Mouse (Mus musculus) bone marrow macrophage, adult 2 months (primary cell): ENCODE data around the gene Slc4a2. TPM values are rescaled to one million over a fixed set of nuclear protein-coding genes. Genes with fewer than 3 reads are reported as not detected.
"Not testable (repeated sequence)": the region's sequence is repeated elsewhere in the genome, so short reads cannot be mapped to it uniquely, and the experiment has no call there.

Source experiments
- H3K27ac ChIP-seq: 2 replicates; pipeline ENCODE4 v1.5.1; 2012; ENCODE audit warnings: low read depth, low read length; ENCODE audit not compliant: insufficient read depth
- H3K4me1 ChIP-seq: 2 replicates; pipeline ENCODE4 v1.6.1; 2012; ENCODE audit warnings: low read length; ENCODE audit not compliant: control insufficient read depth, insufficient read depth
- H3K4me3 ChIP-seq: 2 replicates; pipeline ENCODE4 v1.5.1; 2012; ENCODE audit warnings: mild to moderate bottlenecking, low read length, moderate library complexity; ENCODE audit not compliant: insufficient read depth
- CTCF ChIP-seq: IDR thresholded peaks from 2 replicates; pipeline ENCODE4 v1.5.1; 2012; ENCODE audit warnings: low read depth, mild to moderate bottlenecking, low read length, moderate library complexity
- POLR2A ChIP-seq: IDR thresholded peaks from 2 replicates; pipeline ENCODE4 v1.6.1; 2012; ENCODE audit warnings: mild to moderate bottlenecking, low read depth, low read length, borderline replicate concordance
- polyA plus RNA-seq: library from polyadenylated mRNA; stranded (reverse); fragments of >200 nt; gene quantifications from 2 replicates; pipeline ENCODE4 v1.2.4, GENCODE M21; 2012; ENCODE audit not compliant: missing spikeins, insufficient read depth, insufficient read length

The Slc4a2 gene
- polyA plus RNA-seq, 1 experiment, result 45.1 TPM

DNA sequence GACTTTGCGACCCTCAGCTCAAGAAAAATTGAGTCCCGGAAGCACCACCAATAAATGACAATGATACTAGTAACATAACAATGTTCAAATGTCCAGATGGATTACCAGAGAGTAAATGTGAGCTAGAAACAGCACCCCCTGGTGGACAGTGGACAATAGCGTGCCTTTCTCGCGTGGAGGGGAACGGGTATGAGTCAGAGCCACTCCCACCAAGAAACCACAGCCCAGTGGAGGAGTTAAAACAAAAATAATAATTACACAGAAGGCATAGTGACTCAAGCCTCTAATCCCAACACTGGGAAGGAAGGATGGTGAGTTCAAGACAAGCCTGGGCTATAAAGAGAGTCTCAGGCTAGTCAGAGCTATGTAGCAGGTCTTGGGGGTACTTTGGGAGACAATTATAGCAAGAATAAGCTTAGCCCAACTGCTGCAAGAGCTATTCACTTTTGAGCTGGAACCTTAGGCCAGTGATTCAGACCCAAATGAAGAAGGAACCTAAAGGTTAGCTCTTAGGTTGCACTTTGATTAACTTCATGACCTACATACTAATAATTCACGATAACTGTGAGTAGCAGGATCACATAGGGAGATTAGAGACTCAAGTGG, 30.1 kb upstream of the Slc4a2 start, which contains the start of gene Abcb8:
Gene Abcb8 (plus strand): TSS at position 272 of the 606 bp plus-strand sequence.
- TF ChIP-seq POLR2A, result no peak
- TF ChIP-seq CTCF, result peak; percentile 61; the same call in 1 of the 2 replicates
- Histone ChIP-seq H3K4me1 (peaks cover 33% of the 10 kb centered on the region), H3K4me3 (peak within 1 kb of the TSS; percentile 73), H3K27ac (peak within 1 kb of the TSS; percentile 82)

DNA sequence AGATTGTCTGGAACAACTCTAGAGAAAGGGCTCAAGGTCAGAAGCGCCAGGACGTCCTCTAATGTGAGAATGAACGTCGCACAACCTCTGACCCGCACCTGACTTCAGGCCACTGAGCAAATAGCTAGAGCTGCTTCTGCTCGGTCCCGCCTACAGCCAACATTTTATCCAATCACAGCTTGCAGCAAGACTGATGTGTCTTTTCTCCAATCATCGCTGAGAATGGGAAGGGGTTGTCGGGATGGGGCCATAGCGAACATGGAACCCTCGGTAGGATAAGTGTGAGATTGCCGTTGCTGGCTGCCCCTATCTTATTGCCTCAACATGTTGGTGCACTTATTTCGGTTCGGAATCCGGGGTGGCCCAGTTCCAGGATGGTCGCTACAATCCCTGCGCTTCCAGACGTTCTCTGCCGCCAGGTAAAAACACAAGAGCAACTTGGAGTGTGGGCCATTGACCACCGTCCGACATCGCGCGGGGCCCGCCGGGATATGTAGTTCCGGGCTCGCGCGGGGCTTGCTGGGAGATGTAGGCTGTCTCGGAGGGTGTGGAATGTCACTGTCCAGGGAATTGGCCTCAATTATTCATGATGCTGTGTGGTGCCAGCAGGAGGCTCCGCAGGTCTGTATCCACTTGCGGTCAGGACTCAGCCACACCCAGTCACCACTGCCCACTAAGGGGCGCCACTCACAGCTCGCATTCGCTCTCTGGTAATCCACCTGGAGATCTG, 29.3 kb upstream of the Slc4a2 start:
- Histone ChIP-seq H3K4me1 (peaks cover 29% of the 10 kb centered on the region), H3K4me3 (peak overlapping the region; percentile 73), H3K27ac (peak overlapping the region; percentile 82)
- peak; percentile 51; the same call in 1 of the 2 replicates for TF ChIP-seq CTCF
- TF ChIP-seq POLR2A, result no peak

DNA sequence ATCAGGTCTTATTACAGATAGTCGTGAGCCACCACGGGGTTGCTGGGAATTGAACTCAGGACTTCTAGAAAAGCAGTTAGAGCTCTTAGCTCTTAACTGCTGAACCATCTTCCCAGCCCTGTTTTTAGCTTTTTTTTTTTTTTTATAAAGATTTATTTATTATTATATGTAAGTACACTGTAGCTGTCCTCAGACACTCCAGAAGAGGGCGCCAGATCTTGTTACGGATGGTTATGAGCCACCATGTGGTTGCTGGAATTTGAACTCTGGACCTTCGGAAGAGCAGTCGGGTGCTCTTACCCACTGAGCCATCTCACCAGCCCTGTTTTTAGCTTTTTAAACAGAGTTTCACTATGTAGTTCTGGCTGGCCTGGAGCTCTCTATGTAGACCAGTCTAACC, 27.4 kb upstream of the Slc4a2 start:
- H3K4me1 ChIP-seq, result peaks cover 16% of the 10 kb centered on the region
- H3K4me3 ChIP-seq, H3K27ac ChIP-seq: not testable (repeated sequence)

DNA sequence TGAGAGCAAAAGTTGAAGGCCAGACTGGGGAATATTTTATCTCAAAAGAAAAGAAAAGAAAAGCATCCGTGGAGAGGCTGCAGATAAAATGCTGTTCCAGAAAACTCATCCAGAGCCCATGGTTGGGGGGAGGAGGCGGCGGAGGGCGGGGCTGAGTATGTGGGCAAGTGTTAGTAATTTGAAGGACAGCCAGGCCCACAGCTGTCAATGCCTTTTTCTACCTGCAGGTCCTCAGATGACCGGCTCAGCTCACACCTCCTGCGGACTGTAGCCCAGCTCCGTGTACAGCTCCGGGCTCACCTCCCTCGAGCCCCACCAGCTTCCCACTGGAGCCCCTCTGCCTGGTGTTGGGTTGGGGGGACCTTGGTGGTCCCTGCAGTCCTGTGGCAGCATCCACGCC, 24.0 kb upstream of the Slc4a2 start:
- Histone ChIP-seq H3K4me3 (no peak overlapping the region), H3K27ac (no peak overlapping the region), H3K4me1 (peaks cover 4% of the 10 kb centered on the region)
- TF ChIP-seq CTCF (no peak), POLR2A (no peak)

DNA sequence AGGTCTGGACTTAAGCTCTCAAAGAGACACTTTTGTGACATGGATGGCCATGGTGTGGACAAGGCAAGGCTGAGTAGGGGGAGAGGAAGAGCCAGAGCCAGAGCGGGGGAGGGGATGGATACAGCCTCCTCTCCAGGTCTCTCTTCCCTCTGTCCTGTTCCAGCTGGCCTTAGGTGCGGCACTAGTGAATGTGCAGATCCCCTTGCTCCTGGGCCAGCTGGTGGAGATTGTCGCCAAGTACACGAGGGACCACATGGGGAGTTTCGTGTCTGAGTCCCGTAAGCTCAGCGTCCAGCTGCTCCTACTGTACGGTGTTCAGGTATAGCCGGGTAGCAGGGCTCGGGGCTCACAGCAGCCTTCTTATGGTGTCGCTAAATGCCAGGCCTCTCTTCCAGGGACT, 23.3 kb upstream of the Slc4a2 start:
- Histone ChIP-seq H3K4me3 (no peak overlapping the region), H3K27ac (no peak overlapping the region), H3K4me1 (peaks cover 9% of the 10 kb centered on the region; the same call in 1 of the 2 replicates)
- TF ChIP-seq CTCF, result no peak
- no peak for TF ChIP-seq POLR2A

DNA sequence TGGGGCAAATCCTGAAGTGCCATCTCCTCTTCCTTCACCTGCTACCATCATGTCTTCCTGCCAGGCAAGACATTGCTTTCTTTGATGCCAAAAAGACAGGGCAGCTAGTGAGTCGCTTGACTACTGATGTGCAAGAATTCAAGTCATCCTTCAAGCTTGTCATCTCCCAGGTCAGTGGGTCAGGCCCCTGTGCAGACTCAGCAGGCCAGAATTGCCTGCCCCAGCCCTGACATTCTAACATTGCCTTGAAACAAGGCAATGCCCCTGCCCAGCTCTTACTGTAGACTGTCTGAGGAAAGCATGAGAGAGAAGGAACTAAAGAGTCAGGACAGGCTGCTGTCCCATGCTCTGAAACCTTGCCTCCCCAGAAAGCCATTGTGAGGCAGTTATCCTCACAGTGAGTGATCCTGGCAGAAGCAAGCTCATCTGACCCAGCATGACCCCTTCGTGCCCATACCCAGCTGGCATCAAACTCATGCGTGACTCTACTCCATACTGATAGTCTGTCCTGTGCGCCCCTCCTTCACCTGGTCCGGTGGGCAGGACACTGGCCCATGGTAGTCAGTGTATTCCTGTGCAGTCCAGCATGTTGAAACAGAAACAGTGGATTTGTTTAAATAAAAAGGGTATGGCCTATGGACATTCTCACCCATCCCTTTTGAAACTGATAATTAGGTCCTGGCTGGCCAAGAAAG, 22.6 kb upstream of the Slc4a2 start:
- H3K27ac ChIP-seq, result no peak overlapping the region
- no peak overlapping the region for H3K4me3 ChIP-seq
- TF ChIP-seq CTCF (no peak), POLR2A (no peak)
- H3K4me1 ChIP-seq, result peaks cover 11% of the 10 kb centered on the region; the same call in 1 of the 2 replicates

DNA sequence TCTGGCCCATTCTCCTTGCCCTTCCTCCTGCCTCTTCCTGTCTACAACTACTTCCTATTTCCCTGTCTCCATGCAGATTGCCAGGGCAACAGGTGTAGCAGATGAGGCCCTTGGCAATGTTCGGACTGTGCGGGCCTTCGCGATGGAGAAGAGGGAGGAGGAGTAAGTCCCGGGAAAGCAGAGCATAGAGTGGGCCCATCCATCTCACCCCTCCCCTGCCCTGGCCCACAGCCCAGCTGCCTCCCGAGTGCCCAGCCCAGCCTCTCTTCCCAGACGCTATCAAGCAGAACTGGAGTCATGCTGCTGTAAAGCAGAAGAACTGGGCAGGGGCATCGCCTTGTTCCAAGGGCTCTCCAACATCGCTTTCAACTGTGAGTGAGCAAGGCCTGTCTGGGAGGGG, 21.7 kb upstream of the Slc4a2 start:
- TF ChIP-seq CTCF (no peak), POLR2A (no peak)
- Histone ChIP-seq H3K27ac (no peak overlapping the region), H3K4me1 (peaks cover 11% of the 10 kb centered on the region; the same call in 1 of the 2 replicates), H3K4me3 (no peak overlapping the region)

DNA sequence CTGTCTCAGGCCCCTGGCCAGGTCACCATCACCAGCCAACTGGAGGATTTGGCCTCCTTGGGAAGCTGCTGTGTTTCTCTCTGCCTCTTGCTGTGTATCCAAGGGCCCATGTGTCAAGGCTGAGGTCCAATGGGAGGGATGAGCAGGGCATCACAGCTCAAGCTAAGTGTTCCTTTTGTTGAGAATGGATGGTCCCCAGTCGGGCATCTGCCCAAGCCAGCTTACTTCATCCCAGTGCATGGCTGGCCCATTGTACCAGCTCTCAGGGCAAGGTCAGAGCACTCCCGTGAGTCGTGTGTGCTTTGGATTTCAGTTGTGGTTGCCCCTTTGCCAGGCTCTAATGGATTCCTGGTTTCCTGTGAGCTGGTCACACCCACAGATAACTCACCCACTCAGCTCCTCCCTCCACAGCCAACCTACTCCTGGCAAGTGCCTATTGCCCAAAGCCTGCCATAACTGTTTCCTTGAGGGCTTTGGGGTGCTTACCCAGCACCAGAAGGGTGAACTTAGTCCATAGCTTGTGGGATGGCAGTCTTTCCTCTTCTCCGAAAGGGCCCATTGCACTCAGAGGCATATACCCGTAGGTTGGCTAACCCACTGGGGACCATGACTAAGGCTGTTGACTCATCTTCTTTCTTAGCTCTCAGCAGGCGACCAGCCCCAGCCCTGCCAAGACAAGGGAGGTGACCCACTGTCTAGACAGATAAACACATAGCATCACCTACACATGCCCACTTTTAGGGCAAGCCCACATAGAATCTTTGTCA, 18.9 kb upstream of the Slc4a2 start:
- no peak overlapping the region for H3K27ac ChIP-seq
- peaks cover 11% of the 10 kb centered on the region; the same call in 1 of the 2 replicates for H3K4me1 ChIP-seq
- TF ChIP-seq CTCF (no peak), POLR2A (no peak)
- H3K4me3 ChIP-seq, result no peak overlapping the region

DNA sequence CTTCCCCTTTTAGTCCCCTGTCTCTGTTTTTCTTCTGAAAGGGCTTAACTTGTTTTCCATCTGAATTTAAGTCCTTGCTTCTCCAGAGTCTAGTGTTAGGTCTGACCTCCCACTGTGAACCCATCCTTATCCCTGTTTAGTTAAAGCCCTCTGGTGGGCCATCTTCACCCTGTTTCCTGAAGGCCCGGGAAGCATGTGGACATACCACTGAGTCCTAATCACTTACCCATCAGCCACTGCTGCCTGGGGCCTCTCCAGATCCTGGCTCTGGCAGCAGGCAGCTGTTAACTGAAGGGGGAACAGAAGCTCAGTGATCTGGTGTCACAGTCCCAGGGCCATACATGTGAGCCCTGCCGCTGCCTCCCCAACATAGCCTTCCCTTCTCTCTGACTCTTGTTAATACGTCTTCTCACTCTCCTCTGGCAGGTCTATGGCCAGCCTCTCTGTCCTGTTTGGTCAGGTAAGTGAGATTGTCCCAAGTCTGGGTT, 18.2 kb upstream of the Slc4a2 start:
- no peak overlapping the region for H3K4me3 ChIP-seq
- peaks cover 11% of the 10 kb centered on the region; the same call in 1 of the 2 replicates for H3K4me1 ChIP-seq
- TF ChIP-seq CTCF (no peak), POLR2A (no peak)
- H3K27ac ChIP-seq, result no peak overlapping the region
